In genomic region chr1:162017975-162018600, GRCm38 (mm10) we compare ENCODE assay signal across 16 mouse cellular contexts. TPM values are rescaled to one million over a fixed set of nuclear protein-coding genes. Genes with fewer than 3 reads are reported as not detected.
DNase-seq lines count a peak whose midpoint lies in the region; ATAC-seq and TF ChIP-seq lines count a peak whose summit lies in the region.
"Had no signal": no experiment of that assay in that cellular context is flagged by ENCODE, and none has a peak within 500 bp of the region (broad histone marks: within the 10 kb centered on the region; RNA-seq: fewer than 3 reads in every experiment).

No protein-coding gene starts in this region.

- H3K9me3 ChIP-seq in heart, embryonic 14.5 days (ENCODE audit: control insufficient read depth, low read length), result no peaks in the 10 kb centered on the region
- H3K9me3 ChIP-seq in lung, postnatal 0 days (ENCODE audit: low read length), result no peaks in the 10 kb centered on the region
- H3K9me3 ChIP-seq in heart, embryonic 16.5 days (replicated peaks; ENCODE audit: control insufficient read depth, low read length), result no peaks in the 10 kb centered on the region
- H3K9me3 ChIP-seq: midbrain, embryonic 12.5 days had no signal

- no peak for ATAC-seq in heart, embryonic 14.5 days (ENCODE audit: insufficient number of reproducible peaks, insufficient read depth, low FRiP score, low read depth)
- no peak for ATAC-seq in lung, postnatal 0 days
- ATAC-seq in heart, embryonic 16.5 days (replicated peaks; ENCODE audit: extremely low read depth, insufficient read depth, low FRiP score), result no peak
- peak; percentile 37; the same call in 1 of the 2 replicates for ATAC-seq in megakaryocyte, adult 5-6 weeks (ENCODE audit: poor library complexity, severe bottlenecking)

- H3K27me3 ChIP-seq in heart, embryonic 14.5 days (ENCODE audit: control insufficient read depth, insufficient read depth, low read length), result no peaks in the 10 kb centered on the region
- no peaks in the 10 kb centered on the region for H3K27me3 ChIP-seq in lung, postnatal 0 days (replicated peaks; ENCODE audit: insufficient read depth, low read length)
- H3K27me3 ChIP-seq in heart, embryonic 16.5 days (ENCODE audit: control insufficient read depth, insufficient read depth, low read length), result no peaks in the 10 kb centered on the region
- H3K27me3 ChIP-seq: CH12.LX; midbrain, embryonic 12.5 days had no signal

- WGBS in heart, embryonic 14.5 days, result 55% methylated on average over 13 of the region's 13 CpGs
- 22% methylated on average over 13 of the region's 13 CpGs for WGBS in lung, postnatal 0 days
- WGBS in heart, embryonic 16.5 days, result 47% methylated on average over 13 of the region's 13 CpGs

- no peak for TF ChIP-seq CTCF in lung, postnatal 0 days (IDR thresholded peaks at IDR 0.05)

- no peak overlapping the region for H3K9ac ChIP-seq in heart, embryonic 14.5 days (ENCODE audit: low read length)
- H3K9ac ChIP-seq in lung, postnatal 0 days (replicated peaks; ENCODE audit: low read depth), result no peak overlapping the region
- H3K9ac ChIP-seq in heart, embryonic 16.5 days (ENCODE audit: low read length), result no peak overlapping the region
- H3K9ac ChIP-seq: midbrain, embryonic 12.5 days had no signal

- no peak for TF ChIP-seq EP300 in lung, postnatal 0 days (IDR thresholded peaks at IDR 0.05)

- no peak overlapping the region for H3K4me3 ChIP-seq in heart, embryonic 14.5 days (ENCODE audit: control insufficient read depth in 1 of 2, insufficient read depth in 1 of 2, low read depth in 1 of 2, low read length in 2 of 2)
- H3K4me3 ChIP-seq in lung, postnatal 0 days (ENCODE audit: low read depth, low read length), result no peak overlapping the region
- no peak overlapping the region for H3K4me3 ChIP-seq in heart, embryonic 16.5 days (ENCODE audit: low read length)
- H3K4me3 ChIP-seq: midbrain, embryonic 12.5 days had no signal

- peaks cover 9 to 20% of the 10 kb centered on the region in 2 experiments for H3K4me1 ChIP-seq in heart, embryonic 14.5 days (ENCODE audit: control insufficient read depth in 2 of 2, insufficient read depth in 2 of 2, low read length in 2 of 2)
- peaks cover 7% of the 10 kb centered on the region; the same call in 1 of the 2 replicates for H3K4me1 ChIP-seq in lung, postnatal 0 days (ENCODE audit: insufficient read depth, low read depth, low read length)
- peaks cover 14% of the 10 kb centered on the region; the same call in 1 of the 2 replicates for H3K4me1 ChIP-seq in heart, embryonic 16.5 days (ENCODE audit: control insufficient read depth, insufficient read depth, low read length)

- DNase-seq in heart, postnatal 4 days, result no peak
- no peak for DNase-seq in lung, postnatal 0 days (ENCODE audit: low spot score)
- DNase-seq in lung, postnatal 4 days, result no peak
- no peak for DNase-seq in layer of hippocampus, adult 8-10 months (ENCODE audit: low spot score in 2 of 2)
- no peak for DNase-seq in thymus, postnatal 14 days
- DNase-seq: cerebellum, adult 9-10 months; gastrocnemius, postnatal 25 days; kidney, postnatal 4 days had no signal

- H3K36me3 ChIP-seq in heart, embryonic 14.5 days (ENCODE audit: control insufficient read depth, insufficient read depth, low read length), result no peaks in the 10 kb centered on the region
- H3K36me3 ChIP-seq in lung, postnatal 0 days (ENCODE audit: insufficient read depth, low read length), result no peaks in the 10 kb centered on the region
- no peaks in the 10 kb centered on the region for H3K36me3 ChIP-seq in heart, embryonic 16.5 days (ENCODE audit: control insufficient read depth, insufficient read depth)
- H3K36me3 ChIP-seq: midbrain, embryonic 12.5 days had no signal

- H3K4me2 ChIP-seq in heart, embryonic 14.5 days (ENCODE audit: low read length), result peak overlapping the region; percentile 28; the same call in 1 of the 2 replicates
- H3K4me2 ChIP-seq in lung, postnatal 0 days (replicated peaks; ENCODE audit: low read depth, low read length), result peak overlapping the region; percentile 22; the same call in 1 of the 2 replicates
- H3K4me2 ChIP-seq in heart, embryonic 16.5 days (ENCODE audit: low read depth, low read length), result 0 out of 2 replicates have a peak overlapping the region, but pooled peaks have one; percentile 6
- H3K4me2 ChIP-seq: midbrain, embryonic 12.5 days had no signal

- peak overlapping the region; percentile 70 to 80 for H3K27ac ChIP-seq in heart, embryonic 14.5 days (replicated peaks in 1 of 2; ENCODE audit: control insufficient read depth in 1 of 2, insufficient read depth in 1 of 2, low read depth in 2 of 2, low read length in 2 of 2)
- no peak overlapping the region for H3K27ac ChIP-seq in lung, postnatal 0 days (ENCODE audit: low read length)
- peak overlapping the region; percentile 13 for H3K27ac ChIP-seq in heart, embryonic 16.5 days (ENCODE audit: low read length)
- H3K27ac ChIP-seq: midbrain, embryonic 12.5 days had no signal

RNA-seq across cellular contexts. Expression of gene 4930558K02Rik, which starts 38.7 kb away (rescaled TPM):
- polyA plus RNA-seq in heart, embryonic 14.5 days (2014; fragmentation: Nextera tagmentation; extraction: Ambion mirVana), result not detected in 2 replicates
- not detected for total RNA-seq in heart, postnatal 4 days (2021)
- polyA plus RNA-seq in lung, postnatal 0 days (2015; fragmentation: Nextera tagmentation; extraction: Ambion mirVana), result not detected in 2 replicates
- polyA plus RNA-seq in heart, embryonic 16.5 days (2015; fragmentation: Nextera tagmentation; extraction: Ambion mirVana), result not detected in 2 replicates
- total RNA-seq in megakaryocyte, adult 5-6 weeks (2015), result not detected in 2 replicates
- not detected in 2 replicates for total RNA-seq in megakaryocyte, adult 5-6 weeks (2017)
- not detected for total RNA-seq in layer of hippocampus, adult 8-10 months (2022)
- total RNA-seq: CH12.LX; gastrocnemius, postnatal 25 days; liver, adult 2 months; neutrophil, adult 5-6 weeks had no signal
- polyA plus RNA-seq: liver, adult 2 months; midbrain, embryonic 12.5 days; small intestine, adult 2 months had no signal

RNA-seq across cellular contexts. Expression of gene Pigc, which starts 49.1 kb away (rescaled TPM):
- 24.8 and 33.1 TPM in 2 replicates for polyA plus RNA-seq in heart, embryonic 14.5 days (2014; fragmentation: Nextera tagmentation; extraction: Ambion mirVana)
- 10 to 100 TPM; 14.8 to 16.7 TPM for total RNA-seq in heart, postnatal 4 days (2021)
- 38.1 and 39.3 TPM in 2 replicates for polyA plus RNA-seq in lung, postnatal 0 days (2015; fragmentation: Nextera tagmentation; extraction: Ambion mirVana)
- 27.0 and 31.7 TPM in 2 replicates for polyA plus RNA-seq in heart, embryonic 16.5 days (2015; fragmentation: Nextera tagmentation; extraction: Ambion mirVana)
- total RNA-seq in megakaryocyte, adult 5-6 weeks (2015), result 11.7 and 13.5 TPM in 2 replicates
- total RNA-seq in megakaryocyte, adult 5-6 weeks (2017), result 19.1 and 23.2 TPM in 2 replicates
- 10 to 100 TPM; 13.1 to 18.0 (median 14.7) TPM for total RNA-seq in layer of hippocampus, adult 8-10 months (2022)
